Mouse (Mus musculus) thymus, adult 2 months (tissue): ENCODE measurements around the gene Anks3. TPM values are rescaled to one million over a fixed set of nuclear protein-coding genes. Genes with fewer than 3 reads are reported as not detected.

Experiments
- DNase-seq: peaks from one replicate; pipeline ENCODE4 v3.0.0; 2021
- H3K27ac ChIP-seq: fragments of 200-500 bp; 2 replicates; pipeline ENCODE4 v1.5.1; 2012; ENCODE audit warnings: low read length, control low read depth; ENCODE audit not compliant: control insufficient read depth, insufficient read depth
- H3K27me3 ChIP-seq: fragments of 200-500 bp; 2 replicates; pipeline ENCODE4 v1.6.1; 2012; ENCODE audit warnings: mild to moderate bottlenecking, low read length, moderate library complexity, mixed read lengths; ENCODE audit not compliant: control insufficient read depth, insufficient read depth
- H3K36me3 ChIP-seq: fragments of 200-500 bp; 2 replicates; pipeline ENCODE4 v1.6.1; 2012; ENCODE audit warnings: mild to moderate bottlenecking, low read length, moderate library complexity; ENCODE audit not compliant: control insufficient read depth, insufficient read depth
- H3K4me1 ChIP-seq: fragments of 200-500 bp; replicated peaks from 2 replicates; pipeline ENCODE4 v1.6.1; 2012; ENCODE audit warnings: low read length; ENCODE audit not compliant: control insufficient read depth, insufficient read depth
- H3K4me3 ChIP-seq: fragments of 200-500 bp; 2 replicates; pipeline ENCODE4 v1.5.1; 2012; ENCODE audit warnings: mild to moderate bottlenecking, low read length, control low read depth, moderate library complexity; ENCODE audit not compliant: control insufficient read depth, insufficient read depth
- CTCF ChIP-seq: fragments of 200-500 bp; IDR thresholded peaks from 2 replicates; pipeline ENCODE4 v1.5.1; 2012; ENCODE audit warnings: mild to moderate bottlenecking, control low read depth, low read length, moderate library complexity, borderline replicate concordance; ENCODE audit not compliant: control insufficient read depth, poor library complexity, insufficient read depth; ENCODE audit errors: extremely low read depth
- POLR2A ChIP-seq: fragments of 200-500 bp; IDR thresholded peaks from 2 replicates; pipeline ENCODE4 v1.6.1; 2012; ENCODE audit warnings: mild to moderate bottlenecking, low read length, control low read depth, moderate library complexity; ENCODE audit not compliant: control insufficient read depth, poor library complexity, insufficient read depth; ENCODE audit errors: extremely low read depth
- WGBS: fragments of 180-500 bp; shearing (Covaris S2); methylation state at CpG from one replicate; pipeline ENCODE4 v1.1.7; 2018; 5-methylcytosine and 5-hydroxymethylcytosine counted together
- polyA plus RNA-seq: library from polyadenylated mRNA; depleted of rRNA; stranded (reverse); fragments of >200 nt; gene quantifications from 2 replicates; pipeline ENCODE4 v1.2.3, GENCODE M21; 2012; rRNA removed

Anks3 gene
- 85.0 and 89.0 TPM in 2 replicates for polyA plus RNA-seq

- Histone ChIP-seq H3K4me3 (peak within 1 kb of the TSS; percentile 90), H3K27ac (0 out of 2 replicates have a peak within 1 kb of the TSS, but pooled peaks have one; percentile 40), H3K36me3 (no peaks in the 10 kb centered on the region), H3K27me3 (no peaks in the 10 kb centered on the region), H3K4me1 (peaks cover 19% of the 10 kb centered on the region)
- peak; percentile 97 for DNase-seq
- TF ChIP-seq CTCF (0 out of 2 replicates have a peak, but pooled peaks have one; percentile 9), POLR2A (peak; percentile 77)
- under 1% methylated on average over 76 of the region's 76 CpGs for WGBS
Measured at GRCm38 (mm10) chr16:4963797-4964709, at the start of gene Anks3. Gene Anks3, minus strand, starts transcription at chr16:4964205.

- under 1% methylated on average over 63 of the region's 63 CpGs for WGBS
- H3K27me3 ChIP-seq: no peaks in the 10 kb centered on the region
- TF ChIP-seq CTCF (peak; percentile 44; the same call in 1 of the 2 replicates), POLR2A (peak; percentile 54; the same call in 1 of the 2 replicates)
Measured at GRCm38 (mm10) chr16:5013054-5013838, 49.2 kb upstream of the Anks3 start, which contains the start of gene Rogdi. Gene Rogdi, minus strand, starts transcription at chr16:5013553.

GRCm38 (mm10) chr16:5012036-5013005, 48.3 kb upstream of the Anks3 start:
- 0 out of 2 replicates have a peak, but pooled peaks cover 2% of the 10 kb centered on the region for H3K4me1 ChIP-seq
- no peak overlapping the region for H3K27ac ChIP-seq
- no peak for DNase-seq
- TF ChIP-seq POLR2A (no peak), CTCF (no peak)
- WGBS: 74% methylated on average over 13 of the region's 13 CpGs
- H3K4me3 ChIP-seq: no peak overlapping the region
- H3K36me3 ChIP-seq: peaks cover 12% of the 10 kb centered on the region
- H3K27me3 ChIP-seq: no peaks in the 10 kb centered on the region

More at GRCm38 (mm10) chr16:5013054-5013838, 49.2 kb upstream of the Anks3 start, which contains the start of gene Rogdi:
- 0 out of 2 replicates have a peak, but pooled peaks cover 2% of the 10 kb centered on the region for H3K4me1 ChIP-seq
- H3K36me3 ChIP-seq: peaks cover 22% of the 10 kb centered on the region
- no peak within 1 kb of the TSS for H3K27ac ChIP-seq
- H3K4me3 ChIP-seq: peak within 1 kb of the TSS; percentile 58
- DNase-seq: peak; percentile 96

- no peak for DNase-seq
- 63% methylated on average over 7 of the region's 7 CpGs for WGBS
- Histone ChIP-seq H3K4me1 (0 out of 2 replicates have a peak, but pooled peaks cover 2% of the 10 kb centered on the region), H3K4me3 (no peak overlapping the region), H3K36me3 (peaks cover 2% of the 10 kb centered on the region), H3K27me3 (no peaks in the 10 kb centered on the region), H3K27ac (no peak overlapping the region)
- TF ChIP-seq CTCF: no peak
- TF ChIP-seq POLR2A: no peak
Measured at GRCm38 (mm10) chr16:5011285-5011684, 47.3 kb upstream of the Anks3 start.

- 96% methylated on average over 10 of the region's 10 CpGs for WGBS
- Histone ChIP-seq H3K27me3 (no peaks in the 10 kb centered on the region), H3K27ac (no peak overlapping the region), H3K4me1 (0 out of 2 replicates have a peak, but pooled peaks cover 2% of the 10 kb centered on the region), H3K4me3 (no peak overlapping the region), H3K36me3 (no peaks in the 10 kb centered on the region)
- DNase-seq: no peak
- TF ChIP-seq CTCF (no peak), POLR2A (no peak)
Measured at GRCm38 (mm10) chr16:5010371-5010935, 46.4 kb upstream of the Anks3 start.
